In genomic region chr15:7014984-7015383, GRCm38 (mm10) we compare ENCODE assay signal across 17 mouse cellular contexts.
DNase-seq lines count a peak whose midpoint lies in the region; ATAC-seq lines count a peak whose summit lies in the region.
"Had no signal": no experiment of that assay in that cellular context is flagged by ENCODE, and none has a peak within 500 bp of the region (broad histone marks: within the 10 kb centered on the region; RNA-seq: fewer than 3 reads in every experiment).

No protein-coding gene starts in this region.

- DNase-seq in embryo, embryonic 11 days = peak; percentile 28
- DNase-seq in embryo, embryonic 10 days (ENCODE audit: low spot score) = no peak
- no peak for DNase-seq in kidney, adult 11 months
- DNase-seq in urinary bladder, postnatal 4 days (ENCODE audit: low spot score in 2 of 2) = peak; percentile 41 to 68
- no peak for DNase-seq in urinary bladder, postnatal 10 days (ENCODE audit: low spot score)
- DNase-seq in layer of hippocampus, adult 9-11 months = no peak
- no peak for DNase-seq in spleen, postnatal 10 days (ENCODE audit: low spot score in 2 of 2)
- DNase-seq: adrenal gland, postnatal 10 days; cerebellum, adult 2 months; left cerebral cortex, postnatal 4 days; lung, postnatal 36 days; right cerebral cortex, postnatal 25 days; thymus, adult 2 months had no signal

- H3K36me3 ChIP-seq in kidney, embryonic 14.5 days (ENCODE audit: control insufficient read depth, insufficient read depth, low read length) = no peaks in the 10 kb centered on the region
- H3K36me3 ChIP-seq: midbrain, embryonic 12.5 days had no signal

- no peak overlapping the region for H3K9ac ChIP-seq in kidney, embryonic 14.5 days (ENCODE audit: low read depth, low read length)
- H3K9ac ChIP-seq: forebrain, embryonic 13.5 days; liver, embryonic 14.5 days; midbrain, embryonic 12.5 days had no signal

- H3K4me2 ChIP-seq in kidney, embryonic 14.5 days (replicated peaks; ENCODE audit: low read depth, low read length) = no peak overlapping the region
- H3K4me2 ChIP-seq: forebrain, embryonic 13.5 days; midbrain, embryonic 12.5 days had no signal

- H3K4me1 ChIP-seq in kidney, embryonic 14.5 days (ENCODE audit: control insufficient read depth, insufficient read depth, low read length) = peaks cover 6% of the 10 kb centered on the region; the same call in 1 of the 2 replicates
- H3K4me1 ChIP-seq: forebrain, embryonic 13.5 days; midbrain, embryonic 12.5 days had no signal

- peak; percentile 73 for ATAC-seq in kidney, embryonic 14.5 days (ENCODE audit: low FRiP score, low TSS enrichment)
- ATAC-seq: forebrain, embryonic 13.5 days had no signal

- H3K4me3 ChIP-seq in kidney, embryonic 14.5 days (ENCODE audit: low read length) = no peak overlapping the region
- H3K4me3 ChIP-seq: forebrain, embryonic 13.5 days; midbrain, embryonic 12.5 days had no signal

- no peaks in the 10 kb centered on the region for H3K27me3 ChIP-seq in kidney, embryonic 14.5 days (ENCODE audit: control insufficient read depth, insufficient read depth, low read length)
- H3K27me3 ChIP-seq: forebrain, embryonic 13.5 days; midbrain, embryonic 12.5 days had no signal

- no peaks in the 10 kb centered on the region for H3K9me3 ChIP-seq in kidney, embryonic 14.5 days (ENCODE audit: control insufficient read depth, low read length)
- H3K9me3 ChIP-seq: forebrain, embryonic 13.5 days; midbrain, embryonic 12.5 days had no signal

- 32% methylated on average over 2 of the region's 2 CpGs for WGBS in kidney, embryonic 14.5 days

- no peak overlapping the region; the same call in 1 of the 2 replicates for H3K27ac ChIP-seq in kidney, embryonic 14.5 days (ENCODE audit: low read depth, low read length)
- H3K27ac ChIP-seq: forebrain, embryonic 13.5 days; liver, embryonic 14.5 days; midbrain, embryonic 12.5 days had no signal

Comparison
In these comparisons a context has a peak if more than half of its experiments do, and no peak if none do; other contexts are left out.
1. DNase-seq: peak in embryo, embryonic 11 days (single experiment) and urinary bladder, postnatal 4 days (2 of 2); none in embryo, embryonic 10 days (single experiment), kidney, adult 11 months (single experiment), urinary bladder, postnatal 10 days (single experiment), layer of hippocampus, adult 9-11 months (single experiment) and spleen, postnatal 10 days (0 of 2).